Mouse (Mus musculus) embryonic facial prominence, embryonic 11.5 days (tissue): ENCODE data around the gene Ppox. TPM values are rescaled to one million over a fixed set of nuclear protein-coding genes. Genes with fewer than 3 reads are reported as not detected.

Source experiments
- ATAC-seq: fragments of 200-750 bp; cut with Nextera tagmentation; replicated peaks from 2 replicates; pipeline ENCODE4 v1.8.0; 2017; ENCODE audit warnings: low read depth; ENCODE audit not compliant: insufficient number of reproducible peaks, low FRiP score, low TSS enrichment
- DNase-seq: peaks from one replicate; pipeline ENCODE4 v3.0.0-alpha.2; 2015; ENCODE audit warnings: low spot score
- H3K27ac ChIP-seq: fragments of 300-500 bp; sonication (generic); replicated peaks from 2 replicates; pipeline ENCODE4 v1.5.1; 2014; ENCODE audit warnings: mild to moderate bottlenecking, low read depth, low read length, control low read depth
- H3K27me3 ChIP-seq: fragments of 300-500 bp; sonication (generic); 2 replicates; pipeline ENCODE4 v1.6.1; 2014; ENCODE audit warnings: mild to moderate bottlenecking, low read length, moderate library complexity, mixed read lengths; ENCODE audit not compliant: control insufficient read depth, insufficient read depth
- H3K36me3 ChIP-seq: fragments of 300-500 bp; sonication (generic); replicated peaks from 2 replicates; pipeline ENCODE4 v1.6.1; 2014; ENCODE audit warnings: low read depth, mild to moderate bottlenecking, low read length, moderate library complexity, mixed read lengths; ENCODE audit not compliant: control insufficient read depth, insufficient read depth
- H3K4me1 ChIP-seq: fragments of 300-500 bp; sonication (generic); 2 replicates; pipeline ENCODE4 v1.6.1; 2014; ENCODE audit warnings: low read length, mixed read lengths; ENCODE audit not compliant: control insufficient read depth, insufficient read depth
- H3K4me2 ChIP-seq: fragments of 300-500 bp; sonication (generic); 2 replicates; pipeline ENCODE4 v1.6.1; 2014; ENCODE audit warnings: low read depth, mild to moderate bottlenecking, control low read depth, low read length, moderate library complexity
- H3K4me3 ChIP-seq: fragments of 300-500 bp; sonication (generic); 2 replicates; pipeline ENCODE4 v1.5.1; 2014; ENCODE audit warnings: low read depth, low read length, control low read depth
- H3K9ac ChIP-seq: fragments of 300-500 bp; sonication (generic); replicated peaks from 2 replicates; pipeline ENCODE4 v1.6.1; 2014; ENCODE audit warnings: mild to moderate bottlenecking, control low read depth, low read length
- H3K9me3 ChIP-seq: fragments of 300-500 bp; sonication (generic); replicated peaks from 2 replicates; pipeline ENCODE4 v1.6.1; 2016; ENCODE audit warnings: mild to moderate bottlenecking, low read length, inconsistent platforms, mixed read lengths; ENCODE audit not compliant: control insufficient read depth
- WGBS: fragments of 180-500 bp; shearing (Covaris S2); extraction: QIAGEN DNeasy Blood & Tissue Kit; methylation state at CpG from one replicate; pipeline ENCODE4 v1.1.7; 2014; 5-methylcytosine and 5-hydroxymethylcytosine counted together
- polyA plus RNA-seq: library from polyadenylated mRNA; unstranded; fragments of >200 nt; fragmentation: Nextera tagmentation; extraction: Ambion mirVana; gene quantifications from 2 replicates; pipeline ENCODE4 v1.2.1, GENCODE M21; 2014

Gene Ppox
- polyA plus RNA-seq, 1 experiment from 2014 or later = 58.3 TPM

GRCm38 (mm10) chr1:171250680-171251593 is 30.0 kb downstream of the Ppox start, which contains the start of gene Ndufs2:
TSS of gene Ndufs2 (minus strand) at chr1:171251388.
- Histone ChIP-seq H3K9me3 (no peaks in the 10 kb centered on the region), H3K27me3 (no peaks in the 10 kb centered on the region), H3K9ac (peak within 1 kb of the TSS; percentile 60), H3K4me3 (peak within 1 kb of the TSS; percentile 34), H3K27ac (peak within 1 kb of the TSS; percentile 77), H3K36me3 (no peaks in the 10 kb centered on the region; the same call in 1 of the 2 replicates), H3K4me2 (peak within 1 kb of the TSS; percentile 79), H3K4me1 (peaks cover 12% of the 10 kb centered on the region)
- 9% methylated on average over 26 of the region's 26 CpGs for WGBS
- DNase-seq (peak; percentile 53), ATAC-seq (no peak; the same call in 1 of the 2 replicates)

GRCm38 (mm10) chr1:171249913-171250600 is 30.9 kb downstream of the Ppox start, which contains the start of gene Adamts4:
TSS of gene Adamts4 (plus strand) at chr1:171250421.
- H3K36me3 ChIP-seq = no peaks in the 10 kb centered on the region; the same call in 1 of the 2 replicates
- DNase-seq = peak; percentile 76
- no peaks in the 10 kb centered on the region for H3K27me3 ChIP-seq
- peaks cover 12% of the 10 kb centered on the region for H3K4me1 ChIP-seq
- H3K4me3 ChIP-seq = peak within 1 kb of the TSS; percentile 34
- H3K27ac ChIP-seq = peak within 1 kb of the TSS; percentile 77
- no peak for ATAC-seq
- H3K9me3 ChIP-seq = no peaks in the 10 kb centered on the region
- peak within 1 kb of the TSS; percentile 79 for H3K4me2 ChIP-seq
- WGBS = 13% methylated on average over 5 of the region's 5 CpGs
- peak within 1 kb of the TSS; percentile 60 for H3K9ac ChIP-seq

- DNase-seq (no peak), ATAC-seq (no peak)
- Histone ChIP-seq H3K9me3 (no peaks in the 10 kb centered on the region), H3K4me3 (no peak overlapping the region), H3K36me3 (no peaks in the 10 kb centered on the region; the same call in 1 of the 2 replicates), H3K27ac (no peak overlapping the region), H3K27me3 (no peaks in the 10 kb centered on the region), H3K9ac (no peak overlapping the region; the same call in 1 of the 2 replicates), H3K4me2 (no peak overlapping the region), H3K4me1 (peaks cover 12% of the 10 kb centered on the region)
- 39% methylated on average over 3 of the region's 3 CpGs for WGBS
Observed at GRCm38 (mm10) chr1:171248386-171249226, 32.4 kb downstream of the Ppox start.

- no peaks in the 10 kb centered on the region for H3K9me3 ChIP-seq
- no peak overlapping the region for H3K4me3 ChIP-seq
- peak overlapping the region; percentile 66; the same call in 1 of the 2 replicates for H3K27ac ChIP-seq
- DNase-seq (no peak), ATAC-seq (no peak)
- H3K4me1 ChIP-seq = peaks cover 12% of the 10 kb centered on the region
- H3K4me2 ChIP-seq = no peak overlapping the region
- peak overlapping the region; percentile 11; the same call in 1 of the 2 replicates for H3K9ac ChIP-seq
- no peaks in the 10 kb centered on the region for H3K27me3 ChIP-seq
- 34% methylated on average over 4 of the region's 4 CpGs for WGBS
- no peaks in the 10 kb centered on the region; the same call in 1 of the 2 replicates for H3K36me3 ChIP-seq
Observed at GRCm38 (mm10) chr1:171247916-171248315, 33.1 kb downstream of the Ppox start.

GRCm38 (mm10) chr1:171247453-171247841 is 33.5 kb downstream of the Ppox start:
- Histone ChIP-seq H3K4me3 (peak overlapping the region; percentile 43), H3K9ac (peak overlapping the region; percentile 40), H3K27ac (peak overlapping the region; percentile 66), H3K36me3 (no peaks in the 10 kb centered on the region; the same call in 1 of the 2 replicates), H3K4me1 (peaks cover 12% of the 10 kb centered on the region), H3K4me2 (peak overlapping the region; percentile 48), H3K9me3 (no peaks in the 10 kb centered on the region), H3K27me3 (no peaks in the 10 kb centered on the region)
- no peak for DNase-seq
- 10% methylated on average over 13 of the region's 13 CpGs for WGBS
- ATAC-seq = 0 out of 2 replicates have a peak, but pooled peaks have one; percentile 1

GRCm38 (mm10) chr1:171246709-171247452 is 34.1 kb downstream of the Ppox start:
- under 1% methylated on average over 41 of the region's 41 CpGs for WGBS
- DNase-seq = peak; percentile 99
- peak; percentile 85 for ATAC-seq
- no peaks in the 10 kb centered on the region; the same call in 1 of the 2 replicates for H3K36me3 ChIP-seq
- peak overlapping the region; percentile 66 for H3K27ac ChIP-seq
- H3K27me3 ChIP-seq = no peaks in the 10 kb centered on the region
- H3K4me2 ChIP-seq = peak overlapping the region; percentile 61
- no peaks in the 10 kb centered on the region for H3K9me3 ChIP-seq
- H3K9ac ChIP-seq = peak overlapping the region; percentile 64
- H3K4me3 ChIP-seq = peak overlapping the region; percentile 43
- H3K4me1 ChIP-seq = peaks cover 12% of the 10 kb centered on the region

GRCm38 (mm10) chr1:171245353-171245752 is 35.6 kb downstream of the Ppox start:
- DNase-seq (no peak), ATAC-seq (no peak)
- Histone ChIP-seq H3K9ac (no peak overlapping the region), H3K4me2 (no peak overlapping the region), H3K4me3 (no peak overlapping the region), H3K27me3 (no peaks in the 10 kb centered on the region), H3K9me3 (no peaks in the 10 kb centered on the region), H3K36me3 (no peaks in the 10 kb centered on the region; the same call in 1 of the 2 replicates), H3K4me1 (peaks cover 2% of the 10 kb centered on the region; the same call in 1 of the 2 replicates), H3K27ac (no peak overlapping the region)
- 86% methylated on average over 8 of the region's 8 CpGs for WGBS
